ENCODE assay signal across 8 mouse cellular contexts in the genomic region with DNA sequence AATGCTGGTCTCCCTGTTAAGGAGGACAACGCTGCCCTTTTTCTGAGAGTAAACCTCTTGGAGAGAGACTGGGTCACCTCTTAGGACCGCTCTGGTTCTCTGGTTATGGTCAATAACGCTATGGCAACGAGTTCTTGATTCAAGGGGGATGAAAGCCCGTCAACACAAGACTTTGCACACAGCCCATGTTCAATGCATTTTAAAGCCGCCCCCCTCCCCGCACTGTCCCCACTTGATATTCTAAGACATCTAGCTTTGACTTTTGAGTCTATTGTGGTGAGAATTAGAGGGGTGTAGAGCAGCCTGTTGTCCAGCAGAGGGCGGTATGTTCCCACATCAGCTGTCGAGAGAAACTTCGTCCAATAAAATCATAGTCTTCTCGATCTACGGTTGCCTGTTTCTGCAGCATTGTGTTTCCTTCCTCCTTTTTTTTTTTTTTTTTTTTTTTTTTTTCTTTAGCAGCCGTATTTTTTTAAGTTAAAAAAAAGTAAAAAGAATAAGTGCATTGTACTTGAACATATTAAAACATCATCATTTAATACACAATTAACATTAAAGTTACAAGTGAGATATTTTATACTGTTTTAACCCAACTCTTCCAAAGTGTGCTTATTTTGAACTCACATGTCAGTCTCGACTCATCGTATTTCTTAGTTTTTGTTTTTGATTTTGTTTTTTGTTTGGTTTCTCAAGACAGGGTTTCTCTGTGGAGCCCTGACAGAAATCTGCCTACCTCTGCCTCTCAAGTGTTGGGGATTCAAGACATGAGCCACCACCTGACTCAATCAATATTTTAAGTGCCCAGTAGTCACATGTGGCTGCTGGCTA. TPM values are rescaled to one million over a fixed set of nuclear protein-coding genes. Genes with fewer than 3 reads are reported as not detected.
DNase-seq lines count a peak whose midpoint lies in the region; ATAC-seq lines count a peak whose summit lies in the region.

No protein-coding gene starts in this region.

- no peaks in the 10 kb centered on the region for H3K36me3 ChIP-seq in kidney, embryonic 16.5 days (ENCODE audit: insufficient read depth, low read length)
- H3K36me3 ChIP-seq in liver, embryonic 13.5 days: 0 out of 2 replicates have a peak, but pooled peaks cover 4% of the 10 kb centered on the region
- H3K36me3 ChIP-seq in splenic B cell, adult 2 months (ENCODE audit: control insufficient read depth, insufficient read depth, low read length, poor library complexity, severe bottlenecking): peaks cover 39% of the 10 kb centered on the region

- DNase-seq in 3T3-L1 (ENCODE audit: low read depth, low spot score): peak; percentile 84
- DNase-seq in adipocyte (ENCODE audit: low spot score): peak; percentile 81
- peak; percentile 86 for DNase-seq in embryo, embryonic 10 days (ENCODE audit: low spot score)
- peak; percentile 23 to 28 for DNase-seq in gastrocnemius, postnatal 4 days (ENCODE audit: low spot score in 2 of 2)
- peak; percentile 43 for DNase-seq in liver, embryonic 13.5 days
- DNase-seq in natural killer cell, adult 2 months (ENCODE audit: low spot score in 2 of 2): peak; percentile 61 to 77
- peak; percentile 93 for DNase-seq in splenic B cell, adult 2 months (ENCODE audit: low read depth, low spot score)

- peak; percentile 61; the same call in 1 of the 2 replicates for ATAC-seq in kidney, embryonic 16.5 days (ENCODE audit: low FRiP score, low TSS enrichment)
- no peak for ATAC-seq in liver, embryonic 13.5 days (ENCODE audit: low read depth)

- WGBS in kidney, embryonic 16.5 days: 23% methylated on average over 15 of the region's 15 CpGs
- whole genome bisulfite sequencing in liver, embryonic 13.5 days (ENCODE audit: insufficient replicate concordance): 20% methylated on average over 15 of the region's 15 CpGs

- H3K27me3 ChIP-seq in kidney, embryonic 16.5 days (ENCODE audit: insufficient read depth, low read length): no peaks in the 10 kb centered on the region
- no peaks in the 10 kb centered on the region for H3K27me3 ChIP-seq in liver, embryonic 13.5 days
- no peaks in the 10 kb centered on the region for H3K27me3 ChIP-seq in splenic B cell, adult 2 months (ENCODE audit: control insufficient read depth, insufficient read depth, low read length, poor library complexity, severe bottlenecking)

- H3K4me2 ChIP-seq in kidney, embryonic 16.5 days (replicated peaks; ENCODE audit: low read depth, low read length): no peak overlapping the region
- H3K4me2 ChIP-seq in liver, embryonic 13.5 days: 0 out of 2 replicates have a peak overlapping the region, but pooled peaks have one; percentile 19

- H3K4me3 ChIP-seq in kidney, embryonic 16.5 days (ENCODE audit: low read length): no peak overlapping the region
- no peak overlapping the region for H3K4me3 ChIP-seq in liver, embryonic 13.5 days (replicated peaks)

- no peaks in the 10 kb centered on the region for H3K9me3 ChIP-seq in kidney, embryonic 16.5 days (ENCODE audit: low read length)
- no peaks in the 10 kb centered on the region for H3K9me3 ChIP-seq in liver, embryonic 13.5 days (replicated peaks)

- H3K27ac ChIP-seq in kidney, embryonic 16.5 days (ENCODE audit: low read length): no peak overlapping the region
- H3K27ac ChIP-seq in liver, embryonic 13.5 days: no peak overlapping the region

- H3K9ac ChIP-seq in kidney, embryonic 16.5 days (replicated peaks; ENCODE audit: low read length): no peak overlapping the region
- H3K9ac ChIP-seq in liver, embryonic 13.5 days: no peak overlapping the region

- no peaks in the 10 kb centered on the region for H3K4me1 ChIP-seq in kidney, embryonic 16.5 days (ENCODE audit: insufficient read depth, low read length)
- H3K4me1 ChIP-seq in liver, embryonic 13.5 days (replicated peaks): peaks cover 49% of the 10 kb centered on the region

RNA-seq across cellular contexts. Expression of a gene that starts 13.7 kb away (rescaled TPM):
- total RNA-seq in gastrocnemius, postnatal 4 days (2021): 10 to 100 TPM; 30.4 to 32.8 TPM
- polyA plus RNA-seq in kidney, embryonic 16.5 days (2015; fragmentation: Nextera tagmentation; extraction: Ambion mirVana): 84.6 and 88.6 TPM in 2 replicates
- 49.1 and 67.3 TPM in 2 replicates for polyA plus RNA-seq in liver, embryonic 13.5 days (2015; fragmentation: Nextera tagmentation; extraction: Ambion mirVana)

RNA-seq across cellular contexts. Expression of a gene that starts 26.9 kb away (rescaled TPM):
- total RNA-seq in gastrocnemius, postnatal 4 days (2021): 10 to 100 TPM; 16.2 to 16.7 TPM
- 8.2 and 9.6 TPM in 2 replicates for polyA plus RNA-seq in kidney, embryonic 16.5 days (2015; fragmentation: Nextera tagmentation; extraction: Ambion mirVana)
- polyA plus RNA-seq in liver, embryonic 13.5 days (2015; fragmentation: Nextera tagmentation; extraction: Ambion mirVana): 67.1 and 71.8 TPM in 2 replicates

RNA-seq across cellular contexts. Expression of a gene that starts 50.8 kb away (rescaled TPM):
- 10 to 100 TPM; 22.2 to 25.2 TPM for total RNA-seq in gastrocnemius, postnatal 4 days (2021)
- polyA plus RNA-seq in kidney, embryonic 16.5 days (2015; fragmentation: Nextera tagmentation; extraction: Ambion mirVana): 32.3 and 32.5 TPM in 2 replicates
- 20.0 and 22.6 TPM in 2 replicates for polyA plus RNA-seq in liver, embryonic 13.5 days (2015; fragmentation: Nextera tagmentation; extraction: Ambion mirVana)

RNA-seq across cellular contexts. Expression of a gene that starts 51.0 kb away (rescaled TPM):
- total RNA-seq in gastrocnemius, postnatal 4 days (2021): under 1 TPM; 0.29 to 0.39 TPM
- 0.66 and 0.99 TPM in 2 replicates for polyA plus RNA-seq in kidney, embryonic 16.5 days (2015; fragmentation: Nextera tagmentation; extraction: Ambion mirVana)
- polyA plus RNA-seq in liver, embryonic 13.5 days (2015; fragmentation: Nextera tagmentation; extraction: Ambion mirVana): 0.21 and 0.23 TPM in 2 replicates

Comparison
In these comparisons a context has a peak if more than half of its experiments do, and no peak if none do; other contexts are left out.
1. DNase-seq: peak in every context shown above with its lines; median percentile 93 in splenic B cell, adult 2 months; 86 in embryo, embryonic 10 days; 84 in 3T3-L1; 81 in adipocyte; 69 in natural killer cell, adult 2 months; 43 in liver, embryonic 13.5 days; 26 in gastrocnemius, postnatal 4 days.